Mouse (Mus musculus): ENCODE measurements at regions not wholly inside any gene's neighbourhood (a gene's known extent, or its start where the extent isn't known, plus 50 kb on each side); places are given as distances from the start of the nearest gene placed in this dataset.

DNA sequence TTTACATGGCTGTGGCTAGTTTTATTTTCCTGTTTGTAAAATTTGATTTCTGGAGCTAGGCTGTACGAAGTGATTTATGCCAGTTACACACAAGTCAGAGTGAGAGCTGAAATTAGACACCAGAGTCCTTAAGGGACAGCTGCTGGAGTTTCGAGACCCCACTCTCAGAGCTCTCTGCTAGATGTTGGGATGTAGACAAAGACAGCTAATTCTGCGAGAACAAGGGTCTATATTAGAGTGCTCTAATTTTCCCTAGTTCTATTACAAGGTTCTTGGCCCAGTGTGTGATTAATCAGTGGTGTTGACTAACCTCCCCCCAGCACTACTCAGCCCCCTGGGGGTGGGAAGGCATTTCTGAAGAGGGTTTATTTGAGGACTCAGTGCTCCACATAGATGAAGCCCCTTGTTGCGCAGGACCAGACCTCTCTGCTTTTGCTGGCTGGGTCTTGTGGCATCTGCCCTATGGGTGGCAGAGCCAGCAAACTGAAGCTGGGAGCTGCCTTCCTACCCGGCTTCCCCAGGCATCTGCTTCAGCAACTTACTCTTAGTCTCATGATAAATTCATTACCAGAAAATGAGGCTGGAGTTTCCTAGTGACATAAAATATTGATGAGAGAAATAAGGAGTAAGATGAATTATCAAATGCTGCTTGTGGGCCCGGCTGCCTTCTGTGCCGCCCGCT, 171.9 kb downstream of the Spata19 start:
- H3K9me3 ChIP-seq (ENCODE audit: low read length) = no peaks in the 10 kb centered on the region
- 63% methylated on average over 8 of the region's 8 CpGs for WGBS
- TF ChIP-seq CTCF (IDR thresholded peaks at IDR 0.05) = no peak
- no peak for ATAC-seq (ENCODE audit: low FRiP score)
- H3K4me1 ChIP-seq (ENCODE audit: insufficient read depth, low read length) = no peaks in the 10 kb centered on the region
- H3K27me3 ChIP-seq (ENCODE audit: insufficient read depth, low read length) = no peaks in the 10 kb centered on the region
- DNase-seq (ENCODE audit: low spot score) = no peak
- H3K27ac ChIP-seq (ENCODE audit: low read depth, low read length) = no peak overlapping the region
- H3K9ac ChIP-seq (replicated peaks; ENCODE audit: low read length, poor library complexity, severe bottlenecking) = no peak overlapping the region
- H3K4me3 ChIP-seq (ENCODE audit: low read depth, low read length) = no peak overlapping the region
- H3K36me3 ChIP-seq (ENCODE audit: insufficient read depth, low read length) = no peaks in the 10 kb centered on the region
- no peak overlapping the region for H3K4me2 ChIP-seq (ENCODE audit: low read depth, low read length, poor library complexity, severe bottlenecking)

DNA sequence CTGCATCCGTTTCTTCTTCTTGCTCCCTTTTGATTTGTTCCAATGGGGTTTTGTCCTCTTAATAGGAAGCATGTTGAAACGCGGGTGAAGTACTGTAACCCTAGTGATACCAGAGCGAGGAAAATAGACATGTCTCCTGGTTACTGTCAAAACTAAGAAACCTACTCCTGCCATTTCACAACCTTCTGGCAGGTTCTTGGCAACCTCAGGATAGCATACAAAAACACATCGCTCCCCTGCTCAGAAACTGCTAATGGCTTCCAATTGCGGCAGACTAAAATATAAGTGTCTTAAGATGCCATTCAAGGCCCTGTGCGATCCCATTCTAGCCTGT, 172.4 kb downstream of the Spata19 start:
- Histone ChIP-seq H3K27me3 (ENCODE audit: insufficient read depth, low read length) (no peaks in the 10 kb centered on the region), H3K9me3 (ENCODE audit: low read length) (no peaks in the 10 kb centered on the region), H3K4me2 (ENCODE audit: low read depth, low read length, poor library complexity, severe bottlenecking) (no peak overlapping the region), H3K9ac (replicated peaks; ENCODE audit: low read length, poor library complexity, severe bottlenecking) (no peak overlapping the region), H3K4me3 (ENCODE audit: low read depth, low read length) (no peak overlapping the region), H3K4me1 (ENCODE audit: insufficient read depth, low read length) (no peaks in the 10 kb centered on the region), H3K27ac (ENCODE audit: low read depth, low read length) (no peak overlapping the region), H3K36me3 (ENCODE audit: insufficient read depth, low read length) (no peaks in the 10 kb centered on the region)
- no peak for TF ChIP-seq CTCF (IDR thresholded peaks at IDR 0.05)
- ATAC-seq (ENCODE audit: low FRiP score) (no peak), DNase-seq (ENCODE audit: low spot score) (no peak)
- 71% methylated on average over 7 of the region's 7 CpGs for WGBS

DNA sequence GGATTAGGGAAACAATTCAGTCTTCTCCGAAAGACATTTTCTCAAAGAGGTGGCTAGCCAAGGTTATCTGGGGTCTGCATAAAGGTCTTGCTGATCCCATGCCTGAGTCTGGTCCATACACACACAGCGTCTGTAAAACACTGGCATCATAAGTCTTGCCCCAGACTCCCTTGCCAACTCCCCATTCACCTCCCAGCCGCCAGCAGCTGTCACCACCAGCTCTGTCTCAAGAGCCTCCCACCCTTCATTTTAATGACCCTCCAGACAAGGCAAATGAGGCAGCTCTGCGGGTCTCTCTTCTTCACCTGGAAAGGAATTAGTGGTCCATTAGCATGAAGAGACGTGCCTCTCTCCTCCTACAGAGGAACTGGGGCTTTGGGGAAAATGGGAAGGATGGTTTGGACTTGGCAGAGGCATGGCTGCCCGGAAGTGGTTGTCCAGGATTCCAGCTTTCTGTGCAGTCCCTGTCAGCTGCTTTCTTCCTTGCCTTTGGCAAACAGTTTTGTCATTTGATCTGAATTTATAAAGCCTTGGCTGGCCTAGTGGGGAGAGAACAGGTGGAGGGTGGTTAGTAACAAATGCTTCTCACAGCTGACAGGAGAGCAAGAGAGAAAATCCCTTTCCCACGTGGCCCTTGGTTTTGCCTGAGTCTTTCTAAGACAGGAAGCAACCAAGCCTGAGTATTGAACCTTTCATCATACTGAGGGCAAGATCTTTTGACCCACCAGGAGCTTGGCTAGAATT, 173.3 kb upstream of the Opcml start:
- Histone ChIP-seq H3K4me2 (ENCODE audit: low read depth, low read length, poor library complexity, severe bottlenecking) (no peak overlapping the region), H3K36me3 (ENCODE audit: insufficient read depth, low read length) (no peaks in the 10 kb centered on the region), H3K27me3 (ENCODE audit: insufficient read depth, low read length) (no peaks in the 10 kb centered on the region), H3K9me3 (ENCODE audit: low read length) (no peaks in the 10 kb centered on the region), H3K9ac (replicated peaks; ENCODE audit: low read length, poor library complexity, severe bottlenecking) (no peak overlapping the region), H3K27ac (ENCODE audit: low read depth, low read length) (no peak overlapping the region), H3K4me1 (ENCODE audit: insufficient read depth, low read length) (no peaks in the 10 kb centered on the region), H3K4me3 (ENCODE audit: low read depth, low read length) (no peak overlapping the region)
- no peak for TF ChIP-seq CTCF (IDR thresholded peaks at IDR 0.05)
- DNase-seq (ENCODE audit: low spot score) = peak; percentile 55
- ATAC-seq (ENCODE audit: low FRiP score) = no peak
- 45% methylated on average over 7 of the region's 7 CpGs for WGBS

DNA sequence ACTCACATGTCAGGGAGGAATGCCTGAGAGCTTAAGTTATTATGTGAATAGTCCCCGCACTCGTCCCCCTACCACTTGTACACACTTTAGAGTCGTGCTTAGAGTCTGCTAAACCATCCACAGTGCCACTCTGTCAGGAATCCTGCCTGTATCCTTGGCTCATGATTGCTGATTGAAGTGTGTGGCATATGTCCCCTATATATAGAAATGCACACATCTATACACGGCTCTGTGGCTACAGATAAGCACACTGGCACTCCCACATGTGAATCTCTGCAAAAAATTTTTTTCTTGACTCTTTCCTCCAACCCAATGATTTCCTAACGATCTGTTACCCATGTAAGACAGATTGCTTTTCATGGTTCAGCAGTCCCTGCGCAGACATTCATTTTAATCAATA, 155.7 kb upstream of the Opcml start:
- TF ChIP-seq CTCF (IDR thresholded peaks at IDR 0.05) = no peak
- H3K9ac ChIP-seq (replicated peaks; ENCODE audit: low read length, poor library complexity, severe bottlenecking) = no peak overlapping the region
- ATAC-seq (ENCODE audit: low FRiP score) (no peak), DNase-seq (ENCODE audit: low spot score) (no peak)
- no peaks in the 10 kb centered on the region for H3K27me3 ChIP-seq (ENCODE audit: insufficient read depth, low read length)
- no peak overlapping the region for H3K27ac ChIP-seq (ENCODE audit: low read depth, low read length)
- no peak overlapping the region for H3K4me2 ChIP-seq (ENCODE audit: low read depth, low read length, poor library complexity, severe bottlenecking)
- no peaks in the 10 kb centered on the region for H3K4me1 ChIP-seq (ENCODE audit: insufficient read depth, low read length)
- 72% methylated on average over 6 of the region's 6 CpGs for WGBS
- no peaks in the 10 kb centered on the region for H3K36me3 ChIP-seq (ENCODE audit: insufficient read depth, low read length)
- no peak overlapping the region for H3K4me3 ChIP-seq (ENCODE audit: low read depth, low read length)
- H3K9me3 ChIP-seq (ENCODE audit: low read length) = no peaks in the 10 kb centered on the region

DNA sequence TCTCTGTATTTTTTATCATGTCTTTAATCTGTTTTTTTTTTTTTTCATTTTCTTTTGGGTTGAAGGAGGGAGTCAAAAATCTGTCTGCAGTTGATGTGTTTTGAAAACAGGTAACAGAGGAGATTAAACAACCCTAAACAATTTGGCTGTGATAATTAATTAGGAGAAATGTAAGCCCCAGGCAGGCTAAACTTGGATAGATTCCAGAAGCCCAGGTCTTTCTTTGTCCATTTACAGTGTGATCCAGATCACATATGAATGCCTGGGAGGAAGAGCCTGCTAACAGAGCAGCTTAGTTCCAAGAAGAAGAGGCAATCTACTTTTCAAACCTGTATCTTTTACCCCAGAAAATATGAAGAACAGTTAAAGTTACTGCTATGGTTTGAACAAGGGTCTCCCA, 150.0 kb upstream of the Opcml start:
- Histone ChIP-seq H3K9ac (replicated peaks; ENCODE audit: low read length, poor library complexity, severe bottlenecking) (no peak overlapping the region), H3K9me3 (ENCODE audit: low read length) (no peaks in the 10 kb centered on the region), H3K4me3 (ENCODE audit: low read depth, low read length) (no peak overlapping the region), H3K4me1 (ENCODE audit: insufficient read depth, low read length) (no peaks in the 10 kb centered on the region), H3K27ac (ENCODE audit: low read depth, low read length) (no peak overlapping the region), H3K4me2 (ENCODE audit: low read depth, low read length, poor library complexity, severe bottlenecking) (no peak overlapping the region), H3K36me3 (ENCODE audit: insufficient read depth, low read length) (no peaks in the 10 kb centered on the region), H3K27me3 (ENCODE audit: insufficient read depth, low read length) (no peaks in the 10 kb centered on the region)
- peak; percentile 40 for DNase-seq (ENCODE audit: low spot score)
- no peak for ATAC-seq (ENCODE audit: low FRiP score)
- no peak for TF ChIP-seq CTCF (IDR thresholded peaks at IDR 0.05)

DNA sequence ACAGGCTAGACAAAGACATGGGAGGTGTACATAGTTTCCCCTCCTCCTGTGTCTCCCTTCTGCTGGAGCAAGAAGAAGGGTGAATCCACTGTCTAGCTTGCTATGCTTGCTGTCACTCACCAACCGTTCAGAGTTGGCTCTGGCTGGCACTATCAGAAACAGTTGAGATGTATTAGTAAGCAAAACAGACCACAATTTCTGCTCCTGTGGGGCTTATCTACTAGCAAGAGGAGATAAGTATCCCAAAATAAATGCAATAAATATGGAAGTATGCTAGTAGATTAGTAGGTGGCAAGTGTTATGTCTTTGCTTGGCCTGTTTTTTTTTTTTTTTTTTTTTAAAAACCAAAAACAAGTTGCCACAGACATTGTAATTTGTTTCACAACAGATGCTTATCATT, 147.3 kb upstream of the Opcml start:
- Histone ChIP-seq H3K4me3 (ENCODE audit: low read depth, low read length) (no peak overlapping the region), H3K27me3 (ENCODE audit: insufficient read depth, low read length) (no peaks in the 10 kb centered on the region), H3K36me3 (ENCODE audit: insufficient read depth, low read length) (no peaks in the 10 kb centered on the region), H3K9me3 (ENCODE audit: low read length) (no peaks in the 10 kb centered on the region), H3K9ac (replicated peaks; ENCODE audit: low read length, poor library complexity, severe bottlenecking) (no peak overlapping the region), H3K4me1 (ENCODE audit: insufficient read depth, low read length) (no peaks in the 10 kb centered on the region), H3K4me2 (ENCODE audit: low read depth, low read length, poor library complexity, severe bottlenecking) (no peak overlapping the region), H3K27ac (ENCODE audit: low read depth, low read length) (no peak overlapping the region)
- TF ChIP-seq CTCF (IDR thresholded peaks at IDR 0.05) = no peak
- no peak for ATAC-seq (ENCODE audit: low FRiP score)
- no peak for DNase-seq (ENCODE audit: low spot score)
- WGBS = 70% methylated on average over 1 of the region's 1 CpGs

Data from midbrain, postnatal 0 days (tissue).